Mouse (Mus musculus) cerebellum, adult 11-12 months (tissue): ENCODE results near the gene Ceacam13.
"Not testable (repeated sequence)": the region's sequence is repeated elsewhere in the genome, so short reads cannot be mapped to it uniquely, and the experiment has no call there.

ENCODE experiments used
- DNase-seq: peaks from one replicate; pipeline ENCODE4 v3.0.0; 2022

Ceacam13 gene

GRCm38 (mm10) chr7:18009589-18009988, at the start of gene Ceacam13:
Gene Ceacam13, plus strand, starts transcription at chr7:18009889.
- no peak for DNase-seq

GRCm38 (mm10) chr7:17971824-17972223, 37.9 kb upstream of the Ceacam13 start, which contains the start of gene Ceacam11:
Gene Ceacam11, plus strand, starts transcription at chr7:17972124.
- no peak for DNase-seq

- DNase-seq: not testable (repeated sequence)
Measured at GRCm38 (mm10) chr7:18001131-18001530, 8.6 kb upstream of the Ceacam13 start.

- no peak for DNase-seq
Measured at GRCm38 (mm10) chr7:18065629-18066028, 55.9 kb downstream of the Ceacam13 start, which contains the start of gene Ceacam12. Gene Ceacam12, plus strand, starts transcription at chr7:18065929.
